Mouse (Mus musculus): ENCODE data around the gene Rnf222. TPM values are rescaled to one million over a fixed set of nuclear protein-coding genes. Genes with fewer than 3 reads are reported as not detected.

Rnf222 gene
- polyA plus RNA-seq, 1 experiment, result not detected

- peaks cover 5% of the 10 kb centered on the region for H3K4me1 ChIP-seq (ENCODE audit: control insufficient read depth, insufficient read depth, low read length)
Measured at GRCm38 (mm10) chr11:68905138-68905531, 16.8 kb downstream of the Rnf222 start.

GRCm38 (mm10) chr11:68905665-68906460, 17.5 kb downstream of the Rnf222 start:
- no peak overlapping the region for H3K27ac ChIP-seq (ENCODE audit: insufficient read depth, low read length)
- TF ChIP-seq POLR2A (IDR thresholded peaks at IDR 0.05; ENCODE audit: low read depth, low read length) (0 out of 2 replicates have a peak, but pooled peaks have one; percentile 10), CTCF (IDR thresholded peaks at IDR 0.05; ENCODE audit: borderline replicate concordance, insufficient read depth, low read length) (no peak)

More at GRCm38 (mm10) chr11:68905138-68905531, 16.8 kb downstream of the Rnf222 start:
- TF ChIP-seq POLR2A (IDR thresholded peaks at IDR 0.05; ENCODE audit: low read depth, low read length) (no peak), CTCF (IDR thresholded peaks at IDR 0.05; ENCODE audit: borderline replicate concordance, insufficient read depth, low read length) (no peak)
- no peak overlapping the region for H3K27ac ChIP-seq (ENCODE audit: insufficient read depth, low read length)
- no peak overlapping the region for H3K4me3 ChIP-seq (ENCODE audit: insufficient read depth, low read length)

DNA sequence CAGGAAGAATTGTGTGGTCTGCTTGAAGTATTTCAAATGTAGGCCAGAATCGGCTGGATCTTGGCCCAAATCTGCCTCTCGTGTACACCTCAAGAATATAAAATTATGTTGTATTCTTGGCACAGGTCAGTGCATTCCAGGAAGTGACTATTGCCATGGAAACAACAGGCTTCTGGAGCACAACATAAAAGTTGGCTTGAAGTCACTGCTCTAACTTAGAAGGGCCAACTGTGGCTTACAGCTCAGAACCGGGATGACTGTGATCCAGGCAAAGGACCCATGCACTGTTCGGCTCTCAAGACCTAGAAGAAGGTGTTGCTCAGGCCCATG, 18.1 kb downstream of the Rnf222 start:
- Histone ChIP-seq H3K4me1 (ENCODE audit: control insufficient read depth, insufficient read depth, low read length) (peaks cover 5% of the 10 kb centered on the region), H3K27ac (ENCODE audit: insufficient read depth, low read length) (no peak overlapping the region), H3K4me3 (ENCODE audit: insufficient read depth, low read length) (no peak overlapping the region)
- TF ChIP-seq POLR2A (IDR thresholded peaks at IDR 0.05; ENCODE audit: low read depth, low read length) (peak; percentile 8; the same call in 1 of the 2 replicates), CTCF (IDR thresholded peaks at IDR 0.05; ENCODE audit: borderline replicate concordance, insufficient read depth, low read length) (no peak)

More at GRCm38 (mm10) chr11:68905665-68906460, 17.5 kb downstream of the Rnf222 start:
- Histone ChIP-seq H3K4me3 (ENCODE audit: insufficient read depth, low read length) (no peak overlapping the region), H3K4me1 (ENCODE audit: control insufficient read depth, insufficient read depth, low read length) (peaks cover 5% of the 10 kb centered on the region)

DNA sequence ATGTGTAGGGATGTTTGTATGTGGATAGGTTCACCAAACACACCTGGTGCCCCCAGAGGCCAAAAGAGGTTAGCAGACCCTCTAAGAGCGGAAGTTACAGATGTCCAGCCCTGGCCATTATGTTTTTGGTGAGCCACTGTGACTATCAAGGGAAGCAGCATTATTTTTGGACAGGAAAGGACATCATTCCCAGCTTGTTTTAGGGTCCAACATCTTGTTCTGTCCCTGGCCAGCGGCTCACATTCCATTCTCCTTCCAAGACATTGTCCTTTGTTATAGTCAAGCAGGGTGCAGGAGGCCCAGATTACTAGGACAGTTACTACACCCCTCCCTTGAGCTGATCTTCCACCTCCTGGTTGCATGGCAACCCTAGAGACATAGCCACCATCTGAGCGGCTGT, 18.9 kb downstream of the Rnf222 start:
- Histone ChIP-seq H3K4me3 (ENCODE audit: insufficient read depth, low read length) (no peak overlapping the region), H3K4me1 (ENCODE audit: control insufficient read depth, insufficient read depth, low read length) (peaks cover 5% of the 10 kb centered on the region), H3K27ac (ENCODE audit: insufficient read depth, low read length) (no peak overlapping the region)
- TF ChIP-seq CTCF (IDR thresholded peaks at IDR 0.05; ENCODE audit: borderline replicate concordance, insufficient read depth, low read length) (no peak), POLR2A (IDR thresholded peaks at IDR 0.05; ENCODE audit: low read depth, low read length) (no peak)

DNA sequence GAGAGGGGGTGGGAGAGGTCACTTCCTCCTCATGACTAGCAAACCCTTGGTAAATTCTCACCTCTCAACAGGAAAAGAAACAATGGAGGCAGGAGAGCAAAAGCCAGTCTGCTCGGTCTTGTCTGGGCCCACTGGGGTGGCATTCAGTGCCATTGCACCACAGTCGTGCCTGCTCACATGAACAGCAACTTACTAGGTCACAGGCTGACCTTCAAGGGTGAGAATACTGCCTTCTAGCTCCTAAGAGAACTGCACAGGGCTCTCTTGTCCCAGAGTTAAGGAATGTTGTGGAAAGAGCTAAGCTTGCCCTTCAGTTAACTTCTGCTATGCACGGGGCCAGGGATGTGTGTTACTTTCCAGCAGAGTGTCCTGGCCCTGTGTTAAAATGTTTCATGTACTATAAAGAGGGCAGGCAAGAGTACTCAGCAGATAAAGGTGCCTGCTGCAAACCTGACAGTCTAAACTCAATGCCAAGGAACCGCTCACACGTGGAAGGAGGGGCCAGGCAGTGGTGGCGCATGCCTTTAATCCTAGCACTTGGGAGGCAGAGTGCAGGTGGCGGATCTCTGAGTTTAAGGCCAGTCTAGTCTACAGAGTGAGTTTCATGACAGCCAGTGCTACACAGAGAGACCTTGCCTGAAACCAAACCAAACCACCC, 20.6 kb downstream of the Rnf222 start:
- H3K4me3 ChIP-seq (ENCODE audit: insufficient read depth, low read length), result no peak overlapping the region
- no peak overlapping the region for H3K27ac ChIP-seq (ENCODE audit: insufficient read depth, low read length)
- TF ChIP-seq CTCF (IDR thresholded peaks at IDR 0.05; ENCODE audit: borderline replicate concordance, insufficient read depth, low read length), result no peak
- TF ChIP-seq POLR2A (IDR thresholded peaks at IDR 0.05; ENCODE audit: low read depth, low read length), result no peak
- peaks cover 5% of the 10 kb centered on the region for H3K4me1 ChIP-seq (ENCODE audit: control insufficient read depth, insufficient read depth, low read length)

- no peak overlapping the region for H3K27ac ChIP-seq (ENCODE audit: insufficient read depth, low read length)
Measured at GRCm38 (mm10) chr11:68911531-68912177, 23.3 kb downstream of the Rnf222 start.

DNA sequence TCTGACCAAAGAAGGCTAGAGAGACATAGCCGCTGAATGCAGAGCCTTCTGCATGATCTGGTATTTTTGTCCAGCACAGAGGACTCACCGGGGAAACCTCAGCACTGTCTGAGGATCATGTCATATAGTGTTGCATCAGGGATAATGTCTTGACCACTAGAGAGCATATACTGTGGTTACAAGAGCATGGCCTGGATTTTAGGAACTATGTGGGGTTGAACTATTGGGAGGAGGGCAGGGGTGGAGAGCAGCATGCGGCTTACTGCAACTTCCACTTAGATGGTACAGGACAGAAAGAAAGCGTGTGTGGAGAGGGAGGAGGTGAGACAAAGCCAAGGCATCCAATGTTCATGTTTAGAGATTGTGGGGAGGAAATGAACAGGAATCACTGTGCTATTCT, 26.2 kb downstream of the Rnf222 start:
- Histone ChIP-seq H3K27ac (ENCODE audit: insufficient read depth, low read length) (no peak overlapping the region), H3K4me3 (ENCODE audit: insufficient read depth, low read length) (no peak overlapping the region), H3K4me1 (ENCODE audit: control insufficient read depth, insufficient read depth, low read length) (no peaks in the 10 kb centered on the region; the same call in 1 of the 2 replicates)
- TF ChIP-seq POLR2A (IDR thresholded peaks at IDR 0.05; ENCODE audit: low read depth, low read length) (no peak), CTCF (IDR thresholded peaks at IDR 0.05; ENCODE audit: borderline replicate concordance, insufficient read depth, low read length) (no peak)

More at GRCm38 (mm10) chr11:68911531-68912177, 23.3 kb downstream of the Rnf222 start:
- Histone ChIP-seq H3K4me1 (ENCODE audit: control insufficient read depth, insufficient read depth, low read length) (peaks cover under 1% of the 10 kb centered on the region; the same call in 1 of the 2 replicates), H3K4me3 (ENCODE audit: insufficient read depth, low read length) (no peak overlapping the region)
- TF ChIP-seq CTCF (IDR thresholded peaks at IDR 0.05; ENCODE audit: borderline replicate concordance, insufficient read depth, low read length) (no peak), POLR2A (IDR thresholded peaks at IDR 0.05; ENCODE audit: low read depth, low read length) (no peak)

DNA sequence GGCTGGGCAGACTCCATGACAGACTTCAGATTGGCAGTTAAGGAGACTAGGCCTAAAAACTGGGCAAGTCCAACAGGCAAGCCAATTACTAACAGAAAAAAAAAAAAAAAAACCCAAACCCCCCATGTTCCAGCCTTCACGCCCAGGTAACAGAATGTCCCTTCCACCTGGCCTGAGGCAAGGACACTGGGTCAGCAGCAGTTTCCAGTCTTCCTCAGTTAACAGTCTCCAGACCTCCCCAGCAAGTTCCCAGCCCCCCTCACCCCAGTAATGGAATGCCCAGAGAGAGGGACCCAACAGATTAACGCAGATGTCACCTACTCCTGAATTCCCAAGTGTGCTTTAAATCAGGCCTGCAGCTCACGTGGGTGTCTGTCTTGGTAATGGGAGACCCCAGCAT, 34.8 kb downstream of the Rnf222 start:
- TF ChIP-seq POLR2A (IDR thresholded peaks at IDR 0.05; ENCODE audit: low read depth, low read length) (no peak), CTCF (IDR thresholded peaks at IDR 0.05; ENCODE audit: borderline replicate concordance, insufficient read depth, low read length) (no peak)
- no peak overlapping the region for H3K4me3 ChIP-seq (ENCODE audit: insufficient read depth, low read length)
- no peaks in the 10 kb centered on the region for H3K4me1 ChIP-seq (ENCODE audit: control insufficient read depth, insufficient read depth, low read length)
- H3K27ac ChIP-seq (ENCODE audit: insufficient read depth, low read length), result no peak overlapping the region

DNA sequence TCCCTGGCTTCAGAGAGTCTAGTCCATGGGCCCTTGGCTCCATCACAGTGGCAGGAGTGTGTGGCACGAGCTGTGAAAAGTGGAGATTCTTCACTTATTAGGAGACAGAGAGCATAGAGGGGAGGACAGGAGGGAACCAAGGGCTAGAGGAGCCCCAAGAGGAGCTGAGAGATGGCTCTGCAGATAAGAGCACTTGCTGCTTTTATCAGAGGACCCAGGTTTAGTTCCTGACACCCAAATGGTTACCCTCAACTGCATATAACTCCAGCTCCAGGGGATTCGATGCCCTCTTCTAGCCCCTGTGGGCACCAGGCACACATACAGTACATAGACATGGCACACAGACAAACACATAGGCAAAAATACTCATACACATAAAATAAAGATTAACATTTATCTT, 36.4 kb downstream of the Rnf222 start:
- no peak overlapping the region for H3K27ac ChIP-seq (ENCODE audit: insufficient read depth, low read length)

More for the DNA sequence above, 36.4 kb downstream of the Rnf222 start:
- Histone ChIP-seq H3K4me3 (ENCODE audit: insufficient read depth, low read length) (no peak overlapping the region), H3K4me1 (ENCODE audit: control insufficient read depth, insufficient read depth, low read length) (no peaks in the 10 kb centered on the region)
- no peak for TF ChIP-seq CTCF (IDR thresholded peaks at IDR 0.05; ENCODE audit: borderline replicate concordance, insufficient read depth, low read length)
- TF ChIP-seq POLR2A (IDR thresholded peaks at IDR 0.05; ENCODE audit: low read depth, low read length), result no peak
